Mouse (Mus musculus): ENCODE measurements around the gene Smc6. TPM values are rescaled to one million over a fixed set of nuclear protein-coding genes. Genes with fewer than 3 reads are reported as not detected.

The Smc6 gene
- total RNA-seq (2014; rRNA removed) = 36.0 and 39.5 TPM in 2 replicates
- polyA plus RNA-seq (2015; fragmentation: Nextera tagmentation; extraction: Ambion mirVana) = 91.5 and 103 TPM in 2 replicates

DNA sequence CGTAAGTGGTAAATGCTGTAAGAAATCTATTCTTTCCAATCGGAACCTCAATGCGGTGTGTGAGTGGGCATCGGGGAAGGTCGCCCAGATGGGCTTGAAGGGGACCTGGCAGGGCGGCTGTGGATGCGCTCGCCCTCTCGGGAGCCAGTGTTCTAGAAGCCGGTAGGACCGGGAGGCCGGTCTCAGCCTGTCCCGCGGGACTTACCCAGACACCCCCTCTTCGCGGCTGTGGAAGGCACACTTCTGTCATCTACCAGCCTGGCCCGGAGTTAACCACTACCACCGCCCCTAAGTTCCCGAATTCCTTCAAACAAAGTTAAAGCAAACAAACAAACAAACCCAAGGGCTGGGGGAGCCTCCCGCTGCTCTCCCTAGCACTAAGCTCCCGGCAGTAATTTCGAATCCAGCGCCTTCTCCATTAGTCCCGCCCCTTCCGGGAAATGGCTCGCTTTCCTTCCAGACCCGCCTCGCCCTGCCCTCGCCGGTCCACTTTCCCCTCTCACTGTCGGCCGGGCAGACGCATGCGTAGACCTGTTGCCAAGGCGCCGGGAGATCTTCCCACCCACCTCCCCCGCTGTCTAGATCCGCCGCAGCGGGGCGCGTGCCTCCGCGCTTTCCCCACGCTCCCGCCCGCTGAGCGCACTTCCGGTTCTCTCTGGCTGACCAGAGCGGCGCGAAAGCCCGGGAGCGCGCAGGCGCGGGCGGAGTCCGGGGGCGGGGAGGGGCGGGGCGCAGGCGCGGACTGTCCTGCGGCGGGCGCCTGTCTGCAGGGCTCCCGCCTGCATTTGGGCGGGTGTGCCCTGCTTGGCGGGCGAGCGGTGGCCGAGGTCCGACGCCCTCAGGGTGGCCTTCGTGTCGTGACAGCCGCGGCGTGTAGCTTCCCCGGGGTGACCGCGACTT is at the start of gene Smc6, which contains the start of gene Gen1:
Gene Smc6 (plus strand): TSS at position 505 of the 900 bp plus-strand sequence.
Gene Gen1 (minus strand): TSS at position 420 of the 900 bp plus-strand sequence.
- ATAC-seq = peak; percentile 97
- H3K27me3 ChIP-seq (ENCODE audit: insufficient read depth, low read length) = no peaks in the 10 kb centered on the region
- H3K27ac ChIP-seq (ENCODE audit: low read depth, low read length) = peak within 1 kb of the TSS; percentile 83
- peak within 1 kb of the TSS; percentile 88 for H3K4me3 ChIP-seq (ENCODE audit: low read depth, low read length)
- 0 out of 2 replicates have a peak, but pooled peaks cover 21% of the 10 kb centered on the region for H3K4me1 ChIP-seq (ENCODE audit: insufficient read depth)
- H3K9me3 ChIP-seq (ENCODE audit: low read length) = no peaks in the 10 kb centered on the region
- peak; percentile 95 for DNase-seq
- 8% methylated on average over 73 of the region's 83 CpGs for WGBS
- H3K4me2 ChIP-seq (ENCODE audit: low read depth) = peak within 1 kb of the TSS; percentile 94
- H3K36me3 ChIP-seq (ENCODE audit: insufficient read depth) = no peaks in the 10 kb centered on the region
- peak within 1 kb of the TSS; percentile 87 for H3K9ac ChIP-seq
- no peak; the same call in 1 of the 2 replicates for TF ChIP-seq CTCF (IDR thresholded peaks at IDR 0.05; ENCODE audit: low read depth)

DNA sequence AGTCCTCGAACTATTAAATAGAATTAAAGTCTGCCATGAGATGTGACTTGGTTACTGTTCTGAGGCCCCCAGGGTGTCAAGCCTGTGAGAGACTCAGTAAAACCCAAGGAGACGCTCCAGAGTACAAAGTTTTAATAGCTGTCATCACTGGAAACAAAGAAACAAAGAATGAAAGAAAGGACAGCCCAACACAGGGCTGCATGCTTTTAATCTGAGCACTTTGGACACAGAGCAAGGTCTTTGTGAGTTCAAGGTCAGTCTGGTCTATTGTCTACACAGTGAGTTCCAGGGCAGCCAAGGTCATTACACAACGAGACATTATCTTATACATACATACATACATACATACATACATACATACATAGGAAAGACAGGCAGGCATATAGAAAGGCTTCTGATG is 49.2 kb upstream of the Smc6 start:
- no peaks in the 10 kb centered on the region for H3K4me1 ChIP-seq (ENCODE audit: insufficient read depth)
- DNase-seq = no peak
- WGBS = 56% methylated on average over 3 of the region's 3 CpGs
- H3K36me3 ChIP-seq (ENCODE audit: insufficient read depth) = no peaks in the 10 kb centered on the region
- no peak overlapping the region for H3K4me2 ChIP-seq (ENCODE audit: low read depth)
- ATAC-seq = no peak
- H3K27me3 ChIP-seq (ENCODE audit: insufficient read depth, low read length) = no peaks in the 10 kb centered on the region
- no peak overlapping the region for H3K9ac ChIP-seq
- TF ChIP-seq CTCF (IDR thresholded peaks at IDR 0.05; ENCODE audit: low read depth) = no peak
- no peak overlapping the region for H3K27ac ChIP-seq (ENCODE audit: low read depth, low read length)
- H3K4me3 ChIP-seq (ENCODE audit: low read depth, low read length) = no peak overlapping the region
- no peaks in the 10 kb centered on the region for H3K9me3 ChIP-seq (ENCODE audit: low read length)

DNA sequence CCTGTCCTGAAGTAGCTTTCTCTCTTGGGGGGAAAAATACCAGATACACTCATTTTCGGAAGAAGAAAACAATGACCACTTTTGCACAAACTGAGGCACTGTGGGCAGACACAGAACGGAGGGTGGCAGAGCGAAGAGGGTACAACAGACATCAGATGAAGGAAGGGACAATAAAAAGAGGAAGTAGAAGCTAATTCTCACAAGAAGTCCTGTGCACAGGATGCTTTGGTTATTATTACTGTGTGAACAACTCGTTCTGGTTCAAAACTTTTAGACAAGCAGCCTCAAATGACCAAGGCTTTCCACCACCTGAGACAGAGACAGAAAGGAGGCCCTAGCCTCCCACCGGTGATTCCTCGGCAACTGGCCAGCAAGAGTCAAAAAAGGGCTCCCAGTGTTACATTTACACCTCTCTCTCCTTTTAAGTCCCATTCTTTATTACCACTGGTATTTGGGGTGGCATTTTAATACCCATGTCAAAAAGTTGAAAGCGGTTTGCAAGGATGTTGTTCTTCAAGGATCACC is 47.9 kb upstream of the Smc6 start:
- WGBS = 80% methylated on average over 7 of the region's 7 CpGs

DNA sequence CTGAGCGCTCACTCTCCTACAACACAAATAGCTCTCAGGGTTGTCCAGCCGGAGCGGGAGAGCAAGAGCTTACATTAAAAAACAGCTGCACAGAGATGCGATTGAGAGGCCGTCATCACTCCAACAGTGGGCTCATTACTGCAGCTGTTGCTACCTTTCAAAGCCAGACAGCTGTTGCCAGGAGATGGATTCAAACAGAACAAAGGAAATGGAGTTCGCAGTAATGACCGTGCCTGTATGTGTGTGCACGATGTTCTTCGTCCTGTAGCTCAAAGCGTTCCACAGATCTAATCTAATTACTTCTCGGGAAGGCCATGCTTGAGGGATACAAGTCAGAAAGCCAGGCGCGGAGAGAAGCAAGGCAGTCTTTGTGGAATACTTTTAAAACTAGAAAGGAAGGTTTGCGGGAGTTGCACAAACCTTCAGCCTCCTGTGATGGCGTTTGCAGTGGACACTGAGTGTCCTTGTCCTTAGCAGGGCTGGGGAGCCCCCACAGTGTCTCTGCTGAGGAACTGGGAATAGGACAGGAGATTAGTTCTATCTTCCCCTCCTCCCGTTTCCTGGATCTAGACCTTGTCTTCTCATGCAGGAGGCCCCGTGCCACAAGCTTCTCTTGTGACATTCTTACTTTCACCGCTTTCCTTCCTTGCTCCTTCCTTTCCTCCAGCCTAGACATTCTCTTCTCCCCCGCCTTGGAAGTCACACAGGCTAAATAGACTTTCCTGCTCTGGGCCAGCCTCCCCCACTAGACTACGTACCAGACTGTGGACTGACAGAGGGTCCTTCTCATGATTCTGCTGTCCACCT is 44.0 kb upstream of the Smc6 start:
- no peak overlapping the region for H3K9ac ChIP-seq
- ATAC-seq (peak; percentile 88), DNase-seq (peak; percentile 39)
- no peaks in the 10 kb centered on the region for H3K9me3 ChIP-seq (ENCODE audit: low read length)
- H3K27me3 ChIP-seq (ENCODE audit: insufficient read depth, low read length) = no peaks in the 10 kb centered on the region
- H3K4me1 ChIP-seq (ENCODE audit: insufficient read depth) = no peaks in the 10 kb centered on the region
- no peak overlapping the region for H3K4me3 ChIP-seq (ENCODE audit: low read depth, low read length)
- TF ChIP-seq CTCF (IDR thresholded peaks at IDR 0.05; ENCODE audit: low read depth) = no peak
- 38% methylated on average over 20 of the region's 20 CpGs for WGBS
- no peak overlapping the region for H3K4me2 ChIP-seq (ENCODE audit: low read depth)
- peak overlapping the region; percentile 29; the same call in 1 of the 2 replicates for H3K27ac ChIP-seq (ENCODE audit: low read depth, low read length)
- no peaks in the 10 kb centered on the region for H3K36me3 ChIP-seq (ENCODE audit: insufficient read depth)

More for the DNA sequence above, 47.9 kb upstream of the Smc6 start:
- no peak overlapping the region for H3K27ac ChIP-seq (ENCODE audit: low read depth, low read length)
- no peak overlapping the region for H3K4me3 ChIP-seq (ENCODE audit: low read depth, low read length)
- no peaks in the 10 kb centered on the region for H3K9me3 ChIP-seq (ENCODE audit: low read length)
- no peak overlapping the region for H3K4me2 ChIP-seq (ENCODE audit: low read depth)
- H3K36me3 ChIP-seq (ENCODE audit: insufficient read depth) = no peaks in the 10 kb centered on the region
- ATAC-seq (no peak), DNase-seq (no peak)
- H3K4me1 ChIP-seq (ENCODE audit: insufficient read depth) = no peaks in the 10 kb centered on the region
- no peaks in the 10 kb centered on the region for H3K27me3 ChIP-seq (ENCODE audit: insufficient read depth, low read length)
- no peak for TF ChIP-seq CTCF (IDR thresholded peaks at IDR 0.05; ENCODE audit: low read depth)
- no peak overlapping the region for H3K9ac ChIP-seq

DNA sequence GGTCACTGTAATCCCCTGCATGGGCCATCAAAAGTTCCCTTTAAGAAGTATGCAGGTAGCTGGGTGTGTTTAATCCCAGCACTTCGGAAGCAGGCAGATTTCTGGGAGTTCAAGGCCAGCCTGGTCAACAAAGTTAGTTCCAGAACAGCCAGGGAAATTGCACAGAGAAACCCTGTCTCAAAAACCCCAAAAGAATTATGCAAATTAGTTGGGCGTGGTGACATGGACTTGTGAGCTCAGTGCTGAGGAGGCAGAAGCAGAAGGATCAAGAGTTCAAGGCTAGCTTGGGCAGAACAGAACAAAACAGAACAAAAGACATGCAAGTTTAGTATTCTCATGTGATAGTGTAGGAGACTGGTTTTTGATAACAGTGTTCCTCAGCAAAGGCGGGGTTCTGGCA is 43.1 kb upstream of the Smc6 start:
- TF ChIP-seq CTCF (IDR thresholded peaks at IDR 0.05; ENCODE audit: low read depth) = no peak
- no peaks in the 10 kb centered on the region for H3K27me3 ChIP-seq (ENCODE audit: insufficient read depth, low read length)
- no peaks in the 10 kb centered on the region for H3K36me3 ChIP-seq (ENCODE audit: insufficient read depth)
- no peak overlapping the region for H3K4me2 ChIP-seq (ENCODE audit: low read depth)
- 70% methylated on average over 3 of the region's 3 CpGs for WGBS
- H3K4me1 ChIP-seq (ENCODE audit: insufficient read depth) = no peaks in the 10 kb centered on the region
- DNase-seq (no peak), ATAC-seq (no peak)
- no peaks in the 10 kb centered on the region for H3K9me3 ChIP-seq (ENCODE audit: low read length)
- no peak overlapping the region for H3K9ac ChIP-seq
- no peak overlapping the region for H3K4me3 ChIP-seq (ENCODE audit: low read depth, low read length)
- H3K27ac ChIP-seq (ENCODE audit: low read depth, low read length) = no peak overlapping the region

DNA sequence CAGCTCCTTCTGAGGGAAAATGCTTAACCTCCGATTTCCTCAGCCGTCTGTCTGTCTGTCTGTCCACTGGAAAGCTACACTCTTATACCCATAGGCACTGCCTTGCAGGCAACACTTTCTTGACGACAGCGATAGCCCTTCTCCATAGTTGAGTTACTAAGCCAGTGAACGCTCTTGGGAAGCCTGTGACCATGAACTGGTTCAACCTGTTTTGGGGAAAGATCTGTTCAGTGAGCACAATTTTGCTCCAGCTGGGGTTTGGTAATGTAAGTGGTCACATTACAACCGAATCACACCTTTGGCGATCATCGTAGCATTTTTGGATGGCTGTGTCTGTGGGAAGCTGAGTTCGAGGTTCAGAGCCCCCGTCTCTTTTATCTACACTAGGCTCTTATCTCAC is 42.6 kb upstream of the Smc6 start:
- Histone ChIP-seq H3K9ac (no peak overlapping the region), H3K4me3 (ENCODE audit: low read depth, low read length) (no peak overlapping the region), H3K36me3 (ENCODE audit: insufficient read depth) (no peaks in the 10 kb centered on the region), H3K27ac (ENCODE audit: low read depth, low read length) (no peak overlapping the region), H3K27me3 (ENCODE audit: insufficient read depth, low read length) (no peaks in the 10 kb centered on the region), H3K4me1 (ENCODE audit: insufficient read depth) (no peaks in the 10 kb centered on the region), H3K9me3 (ENCODE audit: low read length) (no peaks in the 10 kb centered on the region), H3K4me2 (ENCODE audit: low read depth) (no peak overlapping the region)
- DNase-seq (no peak), ATAC-seq (no peak)
- WGBS = 93% methylated on average over 10 of the region's 10 CpGs
- no peak for TF ChIP-seq CTCF (IDR thresholded peaks at IDR 0.05; ENCODE audit: low read depth)
